Mouse (Mus musculus) splenic B cell, adult 2 months (primary cell): ENCODE data around the gene Mettl21c.
A peak's percentile ranks its signal among the peaks of the same experiment; 100 is the strongest.
"Not testable (repeated sequence)": the region's sequence is repeated elsewhere in the genome, so short reads cannot be mapped to it uniquely, and the experiment has no call there.

ENCODE experiments used
- DNase-seq: peaks from one replicate; pipeline ENCODE4 v3.0.0-alpha.2; 2011; ENCODE audit warnings: low read depth, low spot score
- H3K27me3 ChIP-seq: 2 replicates; pipeline ENCODE4 v1.6.1; 2012; ENCODE audit warnings: mild to moderate bottlenecking, low read length, moderate library complexity, mixed read lengths; ENCODE audit not compliant: control insufficient read depth, poor library complexity, insufficient read depth, severe bottlenecking
- H3K36me3 ChIP-seq: 2 replicates; pipeline ENCODE4 v1.6.1; 2012; ENCODE audit warnings: mild to moderate bottlenecking, low read length, moderate library complexity, mixed read lengths; ENCODE audit not compliant: control insufficient read depth, poor library complexity, insufficient read depth, severe bottlenecking

Mettl21c gene

GRCm38 (mm10) chr1:44019934-44020333, at the start of gene Mettl21c:
Gene Mettl21c, minus strand, starts transcription at chr1:44020034.
- no peaks in the 10 kb centered on the region for H3K36me3 ChIP-seq
- no peaks in the 10 kb centered on the region for H3K27me3 ChIP-seq
- DNase-seq = no peak

- DNase-seq = peak; percentile 84
- Histone ChIP-seq H3K36me3 (no peaks in the 10 kb centered on the region), H3K27me3 (no peaks in the 10 kb centered on the region)
Observed at GRCm38 (mm10) chr1:44064625-44065024, 44.8 kb upstream of the Mettl21c start.

GRCm38 (mm10) chr1:44063439-44063838, 43.6 kb upstream of the Mettl21c start:
- DNase-seq = no peak
- Histone ChIP-seq H3K27me3 (no peaks in the 10 kb centered on the region), H3K36me3 (no peaks in the 10 kb centered on the region)

GRCm38 (mm10) chr1:44061836-44062235, 42.0 kb upstream of the Mettl21c start, which contains the start of gene Gm8251:
Gene Gm8251, minus strand, starts transcription at chr1:44061936.
- Histone ChIP-seq H3K36me3 (no peaks in the 10 kb centered on the region), H3K27me3 (no peaks in the 10 kb centered on the region)
- no peak for DNase-seq

- Histone ChIP-seq H3K27me3 (no peaks in the 10 kb centered on the region), H3K36me3 (no peaks in the 10 kb centered on the region)
- DNase-seq = no peak
Observed at GRCm38 (mm10) chr1:44057805-44058204, 38.0 kb upstream of the Mettl21c start.

GRCm38 (mm10) chr1:44046556-44046955, 26.7 kb upstream of the Mettl21c start:
- Histone ChIP-seq H3K27me3 (no peaks in the 10 kb centered on the region), H3K36me3 (no peaks in the 10 kb centered on the region)
- DNase-seq = no peak

- H3K36me3 ChIP-seq, DNase-seq: not testable (repeated sequence)
Observed at GRCm38 (mm10) chr1:44045689-44046088, 25.9 kb upstream of the Mettl21c start.

GRCm38 (mm10) chr1:44042555-44042915, 22.7 kb upstream of the Mettl21c start:
- H3K36me3 ChIP-seq = no peaks in the 10 kb centered on the region

More at GRCm38 (mm10) chr1:44045689-44046088, 25.9 kb upstream of the Mettl21c start:
- not testable (repeated sequence) for H3K27me3 ChIP-seq

GRCm38 (mm10) chr1:44041797-44042554, 22.1 kb upstream of the Mettl21c start:
- Histone ChIP-seq H3K27me3 (no peaks in the 10 kb centered on the region), H3K36me3 (no peaks in the 10 kb centered on the region)
- DNase-seq = peak; percentile 86

More at GRCm38 (mm10) chr1:44042555-44042915, 22.7 kb upstream of the Mettl21c start:
- no peaks in the 10 kb centered on the region for H3K27me3 ChIP-seq
- no peak for DNase-seq

- H3K36me3 ChIP-seq = no peaks in the 10 kb centered on the region
- DNase-seq = no peak
- no peaks in the 10 kb centered on the region for H3K27me3 ChIP-seq
Observed at GRCm38 (mm10) chr1:44032948-44033347, 13.1 kb upstream of the Mettl21c start.

GRCm38 (mm10) chr1:44032213-44032612, 12.4 kb upstream of the Mettl21c start:
- Histone ChIP-seq H3K36me3 (no peaks in the 10 kb centered on the region), H3K27me3 (no peaks in the 10 kb centered on the region)
- DNase-seq = no peak

GRCm38 (mm10) chr1:44027651-44028050, 7.8 kb upstream of the Mettl21c start:
- DNase-seq = no peak
- Histone ChIP-seq H3K36me3 (no peaks in the 10 kb centered on the region), H3K27me3 (no peaks in the 10 kb centered on the region)

- H3K27me3 ChIP-seq = no peaks in the 10 kb centered on the region
- H3K36me3 ChIP-seq = no peaks in the 10 kb centered on the region
- DNase-seq = no peak
Observed at GRCm38 (mm10) chr1:44022656-44023055, 2.8 kb upstream of the Mettl21c start.

- Histone ChIP-seq H3K36me3 (no peaks in the 10 kb centered on the region), H3K27me3 (no peaks in the 10 kb centered on the region)
- no peak for DNase-seq
Observed at GRCm38 (mm10) chr1:44015556-44015955, 4.3 kb downstream of the Mettl21c start.

- Histone ChIP-seq H3K27me3 (no peaks in the 10 kb centered on the region), H3K36me3 (peaks cover 2% of the 10 kb centered on the region; the same call in 1 of the 2 replicates)
- no peak for DNase-seq
Observed at GRCm38 (mm10) chr1:44004513-44004912, 15.3 kb downstream of the Mettl21c start.
